ENCODE assay signal across 9 mouse cellular contexts in the genomic region with DNA sequence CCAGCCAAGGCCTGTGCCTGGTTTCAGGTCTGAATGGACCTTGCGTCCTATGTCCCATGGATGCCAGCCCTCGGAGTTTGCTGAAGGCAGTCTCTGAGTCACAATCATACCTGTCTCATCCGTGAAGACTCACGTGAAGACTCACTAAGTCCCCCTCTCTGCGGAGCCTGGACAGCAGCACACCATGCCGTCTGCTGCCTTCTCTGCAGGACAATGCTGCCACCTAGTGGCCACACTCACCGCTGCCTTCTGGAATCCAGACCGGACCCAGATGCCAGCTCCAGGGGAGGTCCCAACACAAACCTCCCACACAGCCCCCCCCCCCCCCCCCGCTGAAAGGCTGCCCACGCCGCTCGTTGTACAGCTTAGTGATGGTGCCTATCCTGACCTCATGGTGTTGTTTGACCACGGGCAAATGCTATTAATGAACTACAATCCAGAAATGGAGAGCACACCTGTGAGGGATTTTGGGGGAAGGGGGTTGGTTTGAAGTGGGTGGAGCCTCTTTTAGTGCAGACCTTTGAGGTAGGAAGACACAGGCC. TPM values are rescaled to one million over a fixed set of nuclear protein-coding genes. Genes with fewer than 3 reads are reported as not detected.
DNase-seq lines count a peak whose midpoint lies in the region; ATAC-seq and TF ChIP-seq lines count a peak whose summit lies in the region.
"Had no signal": no experiment of that assay in that cellular context is flagged by ENCODE, and none has a peak within 500 bp of the region (broad histone marks: within the 10 kb centered on the region; RNA-seq: fewer than 3 reads in every experiment).

No protein-coding gene starts in this region.

- H3K9me3 ChIP-seq in MEL (replicated peaks; ENCODE audit: insufficient read depth, low read length), result no peaks in the 10 kb centered on the region
- no peaks in the 10 kb centered on the region for H3K9me3 ChIP-seq in forebrain, embryonic 14.5 days (replicated peaks; ENCODE audit: control insufficient read depth, low read length)

- peak; percentile 44 to 85 (median 53) for TF ChIP-seq CTCF in MEL (IDR thresholded peaks at IDR 0.05 in 2 of 3, conservative IDR thresholded peaks at IDR 0.05 in 1 of 3; ENCODE audit: control insufficient read depth in 1 of 3, insufficient read depth in 1 of 3, low read depth in 2 of 3, low read length in 3 of 3, poor library complexity in 1 of 3, severe bottlenecking in 1 of 3)
- peak; percentile 86 for TF ChIP-seq CTCF in layer of hippocampus, adult 2 months (conservative IDR thresholded peaks at IDR 0.05)

- no peak overlapping the region for H3K4me2 ChIP-seq in forebrain, embryonic 14.5 days (ENCODE audit: low read length)

- H3K36me3 ChIP-seq in MEL (ENCODE audit: control insufficient read depth in 1 of 2, insufficient read depth in 2 of 2, low read length in 2 of 2), result no peaks in the 10 kb centered on the region
- H3K36me3 ChIP-seq in forebrain, embryonic 14.5 days (ENCODE audit: control insufficient read depth, insufficient read depth, low read length), result no peaks in the 10 kb centered on the region

- no peaks in the 10 kb centered on the region for H3K27me3 ChIP-seq in MEL (ENCODE audit: control insufficient read depth in 1 of 2, insufficient read depth in 2 of 2, low read length in 2 of 2)
- peaks cover 24% of the 10 kb centered on the region for H3K27me3 ChIP-seq in forebrain, embryonic 14.5 days (replicated peaks; ENCODE audit: control insufficient read depth, insufficient read depth, low read length)

- TF ChIP-seq RAD21 in MEL (IDR thresholded peaks at IDR 0.05; ENCODE audit: low read depth, low read length), result peak; percentile 50

- no peaks in the 10 kb centered on the region for H3K4me1 ChIP-seq in MEL (ENCODE audit: control insufficient read depth in 1 of 2, insufficient read depth in 2 of 2, low read length in 2 of 2)
- H3K4me1 ChIP-seq in forebrain, embryonic 14.5 days (ENCODE audit: control insufficient read depth, insufficient read depth, low read length), result no peaks in the 10 kb centered on the region

- no peak overlapping the region for H3K9ac ChIP-seq in MEL (ENCODE audit: control insufficient read depth, low read depth, low read length, poor library complexity, severe bottlenecking)
- H3K9ac ChIP-seq in forebrain, embryonic 14.5 days (ENCODE audit: low read length), result no peak overlapping the region

- ATAC-seq in forebrain, embryonic 14.5 days, result peak; percentile 80

- WGBS in forebrain, embryonic 14.5 days, result 2% methylated on average over 13 of the region's 13 CpGs

- no peak for TF ChIP-seq EP300 in MEL (IDR thresholded peaks at IDR 0.05; ENCODE audit: low read depth in 1 of 2, low read length in 2 of 2)

- H3K27ac ChIP-seq in MEL (ENCODE audit: control insufficient read depth, low read depth, low read length), result no peak overlapping the region
- no peak overlapping the region for H3K27ac ChIP-seq in forebrain, embryonic 14.5 days (ENCODE audit: low read depth, low read length)
- H3K27ac ChIP-seq in layer of hippocampus, adult 2 months, result no peak overlapping the region

- DNase-seq in MEL (ENCODE audit: low read depth, low spot score), result peak; percentile 35
- peak; percentile 80 for DNase-seq in cerebellum, adult 11-12 months
- DNase-seq in forebrain, embryonic 14.5 days (ENCODE audit: low spot score), result peak; percentile 91
- DNase-seq in heart, postnatal 36 days, result peak; percentile 80 to 88
- peak; percentile 68 to 90 for DNase-seq in layer of hippocampus, adult 2 months (ENCODE audit: low spot score in 2 of 2)
- peak; percentile 90 for DNase-seq in lung, postnatal 10 days
- peak; percentile 60 for DNase-seq in retina, adult 2 months (ENCODE audit: low read depth, low spot score)
- DNase-seq in thymus, postnatal 4 days, result peak; percentile 94

- H3K79me2 ChIP-seq in MEL (ENCODE audit: control insufficient read depth, insufficient read depth, low read length, poor library complexity), result no peaks in the 10 kb centered on the region

- no peak for TF ChIP-seq POLR2A in MEL (IDR thresholded peaks at IDR 0.05; ENCODE audit: control insufficient read depth in 1 of 2, insufficient read depth in 1 of 2, low read depth in 1 of 2, low read length in 2 of 2, poor library complexity in 1 of 2)

- intact Hi-C loops in heart, postnatal 36 days (cut with DNase I), result loop anchor here (1.0 to 10.0 kb wide), 3 partner anchors 174 to 394 kb away; no protein-coding TSS in a partner anchor

- H3K4me3 ChIP-seq in MEL (ENCODE audit: control insufficient read depth in 1 of 2, insufficient read depth in 1 of 2, low read depth in 2 of 2, low read length in 2 of 2), result no peak overlapping the region
- no peak overlapping the region for H3K4me3 ChIP-seq in forebrain, embryonic 14.5 days (ENCODE audit: low read depth, low read length)
- no peak overlapping the region for H3K4me3 ChIP-seq in layer of hippocampus, adult 2 months

TF ChIP-seq in MEL, 35 proteins besides CTCF, POLR2A, EP300 and RAD21:
- 0 out of 2 replicates have a peak, but pooled peaks have one; percentile 31 for TF ChIP-seq SMC3 (IDR thresholded peaks at IDR 0.05; ENCODE audit: low read depth, low read length)
- TF ChIP-seq E2F4 (IDR thresholded peaks at IDR 0.05; ENCODE audit: borderline replicate concordance, low read depth, low read length), result no peak
- TF ChIP-seq ZC3H11A (IDR thresholded peaks at IDR 0.05; ENCODE audit: low read depth, low read length), result 0 out of 2 replicates have a peak, but pooled peaks have one; percentile 9

RNA-seq across cellular contexts. Expression of a gene that starts 25.4 kb away (rescaled TPM):
- not detected in 2 replicates for total RNA-seq in MEL (2012; rRNA removed)
- not detected for polyA plus RNA-seq in MEL (2012; ENCODE audit: insufficient read depth in 1 of 2, insufficient read length in 2 of 2, low read depth in 1 of 2, low replicate concordance in 2 of 2, missing spikeins in 1 of 2)
- 0.05 and 0.06 TPM in 2 replicates for polyA plus RNA-seq in forebrain, embryonic 14.5 days (2014; fragmentation: Nextera tagmentation; extraction: Ambion mirVana)
- not detected for total RNA-seq in heart, postnatal 36 days (2021)
- not detected for total RNA-seq in layer of hippocampus, adult 2 months (2021)
- polyA plus RNA-seq: heart, embryonic 16.5 days had no signal

Comparison
In these comparisons a context has a peak if more than half of its experiments do, and no peak if none do; other contexts are left out.
1. DNase-seq: peak in every context shown above with its lines; median percentile 94 in thymus, postnatal 4 days; 91 in forebrain, embryonic 14.5 days; 90 in lung, postnatal 10 days; 84 in heart, postnatal 36 days; 80 in cerebellum, adult 11-12 months; 79 in layer of hippocampus, adult 2 months; 60 in retina, adult 2 months; 35 in MEL.